ENCODE assay signal across 10 mouse cellular contexts in the genomic region with DNA sequence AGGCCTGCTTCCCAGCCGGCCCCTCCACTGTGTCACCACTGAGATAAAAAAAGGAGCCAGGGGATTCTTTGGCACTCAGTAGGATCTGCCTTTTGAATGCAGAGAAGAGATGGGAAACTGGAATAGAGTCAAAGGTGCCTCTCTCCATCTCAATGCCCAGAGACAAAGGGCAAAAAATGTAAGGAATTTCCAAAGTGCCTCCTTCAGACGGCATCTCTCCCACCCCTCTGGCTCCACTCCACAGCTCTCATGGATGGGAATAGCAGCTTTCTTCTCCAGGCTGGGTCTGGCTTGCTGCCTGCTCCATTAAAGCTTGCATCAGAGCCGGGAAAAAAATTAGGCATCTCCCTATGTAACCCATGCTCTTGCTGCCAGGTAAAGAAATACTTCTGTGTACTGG. TPM values are rescaled to one million over a fixed set of nuclear protein-coding genes. Genes with fewer than 3 reads are reported as not detected.
DNase-seq lines count a peak whose midpoint lies in the region; ATAC-seq and TF ChIP-seq lines count a peak whose summit lies in the region.
"Had no signal": no experiment of that assay in that cellular context is flagged by ENCODE, and none has a peak within 500 bp of the region (broad histone marks: within the 10 kb centered on the region; RNA-seq: fewer than 3 reads in every experiment).

No protein-coding gene starts in this region.

- no peak for TF ChIP-seq EP300 in ES-Bruce4 (IDR thresholded peaks at IDR 0.05; ENCODE audit: insufficient read depth, low read depth, low read length)

- H3K36me3 ChIP-seq in heart, embryonic 12.5 days: no peaks in the 10 kb centered on the region
- no peaks in the 10 kb centered on the region for H3K36me3 ChIP-seq in ES-Bruce4 (ENCODE audit: control insufficient read depth, insufficient read depth, low read length, poor library complexity, severe bottlenecking)
- no peaks in the 10 kb centered on the region for H3K36me3 ChIP-seq in forebrain, embryonic 12.5 days (replicated peaks)

- no peak overlapping the region for H3K4me3 ChIP-seq in heart, embryonic 12.5 days
- no peak overlapping the region for H3K4me3 ChIP-seq in ES-Bruce4 (ENCODE audit: low read depth, low read length)
- H3K4me3 ChIP-seq in forebrain, embryonic 12.5 days (replicated peaks): no peak overlapping the region
- H3K4me3 ChIP-seq: layer of hippocampus, adult 2 months; megakaryocyte, embryonic 14.5 days had no signal

- no peak for DNase-seq in heart, adult 8-10 months (ENCODE audit: low spot score)
- peak; percentile 67 for DNase-seq in lung, postnatal 10 days
- no peak for DNase-seq in retina, embryonic 14.5 days (ENCODE audit: low spot score)
- no peak for DNase-seq in embryo, embryonic 10.5 days (ENCODE audit: low spot score)
- DNase-seq in yolk sac, embryonic 10.5 days (ENCODE audit: low spot score): no peak

- TF ChIP-seq CTCF in ES-Bruce4 (IDR thresholded peaks at IDR 0.05; ENCODE audit: low read depth, low read length): no peak

- no peak for ATAC-seq in heart, embryonic 12.5 days (ENCODE audit: insufficient number of reproducible peaks, low FRiP score)
- no peak for ATAC-seq in forebrain, embryonic 12.5 days (ENCODE audit: low FRiP score)

- H3K27me3 ChIP-seq in heart, embryonic 12.5 days (replicated peaks): no peaks in the 10 kb centered on the region
- no peaks in the 10 kb centered on the region for H3K27me3 ChIP-seq in ES-Bruce4 (ENCODE audit: control insufficient read depth, insufficient read depth, low read length, poor library complexity, severe bottlenecking)
- H3K27me3 ChIP-seq in forebrain, embryonic 12.5 days: no peaks in the 10 kb centered on the region
- H3K27me3 ChIP-seq: megakaryocyte, embryonic 14.5 days had no signal

- H3K9me3 ChIP-seq in heart, embryonic 12.5 days (replicated peaks): no peaks in the 10 kb centered on the region
- H3K9me3 ChIP-seq in ES-Bruce4 (replicated peaks; ENCODE audit: control insufficient read depth, insufficient read depth, low read length, poor library complexity, severe bottlenecking): no peaks in the 10 kb centered on the region
- H3K9me3 ChIP-seq in forebrain, embryonic 12.5 days: no peaks in the 10 kb centered on the region
- H3K9me3 ChIP-seq: megakaryocyte, embryonic 14.5 days had no signal

- H3K9ac ChIP-seq in heart, embryonic 12.5 days: no peak overlapping the region
- no peak overlapping the region for H3K9ac ChIP-seq in ES-Bruce4 (ENCODE audit: low read depth, poor library complexity, severe bottlenecking)
- no peak overlapping the region for H3K9ac ChIP-seq in forebrain, embryonic 12.5 days

- peak overlapping the region; percentile 18; the same call in 1 of the 2 replicates for H3K27ac ChIP-seq in heart, embryonic 12.5 days (ENCODE audit: poor library complexity, severe bottlenecking)
- H3K27ac ChIP-seq in ES-Bruce4 (ENCODE audit: insufficient read depth, low read length): peak overlapping the region; percentile 40; the same call in 1 of the 2 replicates
- H3K27ac ChIP-seq in forebrain, embryonic 12.5 days: peak overlapping the region; percentile 54; the same call in 1 of the 2 replicates
- H3K27ac ChIP-seq: layer of hippocampus, adult 2 months had no signal

- peaks cover 46% of the 10 kb centered on the region for H3K4me1 ChIP-seq in heart, embryonic 12.5 days (replicated peaks)
- peaks cover 7% of the 10 kb centered on the region for H3K4me1 ChIP-seq in ES-Bruce4 (ENCODE audit: control insufficient read depth, insufficient read depth, low read length)
- peaks cover 43% of the 10 kb centered on the region for H3K4me1 ChIP-seq in forebrain, embryonic 12.5 days

- no peak for TF ChIP-seq POLR2A in ES-Bruce4 (IDR thresholded peaks at IDR 0.05; ENCODE audit: insufficient read depth, low read length)

- H3K4me2 ChIP-seq in heart, embryonic 12.5 days: no peak overlapping the region
- no peak overlapping the region for H3K4me2 ChIP-seq in forebrain, embryonic 12.5 days

- 17% methylated on average over 3 of the region's 3 CpGs for WGBS in heart, embryonic 12.5 days
- WGBS in forebrain, embryonic 12.5 days: 16% methylated on average over 3 of the region's 3 CpGs

RNA-seq across cellular contexts. Expression of gene Podxl, which starts 37.4 kb away (rescaled TPM):
- 27.9 and 29.2 TPM in 2 replicates for polyA plus RNA-seq in heart, embryonic 12.5 days (2016; fragmentation: Nextera tagmentation; extraction: Ambion mirVana)
- total RNA-seq in heart, adult 8-10 months (2022): 10 to 100 TPM; 75.2 to 81.7 (median 75.7) TPM
- polyA plus RNA-seq in ES-Bruce4 (2011; ENCODE audit: insufficient read depth, insufficient read length, low read depth, missing spikeins): 141 and 145 TPM in 2 replicates
- 20.1 and 21.1 TPM in 2 replicates for polyA plus RNA-seq in forebrain, embryonic 12.5 days (2016; fragmentation: Nextera tagmentation; extraction: Ambion mirVana)
